Comparison of ENCODE assay signal across 8 mouse cellular contexts in the genomic region with DNA sequence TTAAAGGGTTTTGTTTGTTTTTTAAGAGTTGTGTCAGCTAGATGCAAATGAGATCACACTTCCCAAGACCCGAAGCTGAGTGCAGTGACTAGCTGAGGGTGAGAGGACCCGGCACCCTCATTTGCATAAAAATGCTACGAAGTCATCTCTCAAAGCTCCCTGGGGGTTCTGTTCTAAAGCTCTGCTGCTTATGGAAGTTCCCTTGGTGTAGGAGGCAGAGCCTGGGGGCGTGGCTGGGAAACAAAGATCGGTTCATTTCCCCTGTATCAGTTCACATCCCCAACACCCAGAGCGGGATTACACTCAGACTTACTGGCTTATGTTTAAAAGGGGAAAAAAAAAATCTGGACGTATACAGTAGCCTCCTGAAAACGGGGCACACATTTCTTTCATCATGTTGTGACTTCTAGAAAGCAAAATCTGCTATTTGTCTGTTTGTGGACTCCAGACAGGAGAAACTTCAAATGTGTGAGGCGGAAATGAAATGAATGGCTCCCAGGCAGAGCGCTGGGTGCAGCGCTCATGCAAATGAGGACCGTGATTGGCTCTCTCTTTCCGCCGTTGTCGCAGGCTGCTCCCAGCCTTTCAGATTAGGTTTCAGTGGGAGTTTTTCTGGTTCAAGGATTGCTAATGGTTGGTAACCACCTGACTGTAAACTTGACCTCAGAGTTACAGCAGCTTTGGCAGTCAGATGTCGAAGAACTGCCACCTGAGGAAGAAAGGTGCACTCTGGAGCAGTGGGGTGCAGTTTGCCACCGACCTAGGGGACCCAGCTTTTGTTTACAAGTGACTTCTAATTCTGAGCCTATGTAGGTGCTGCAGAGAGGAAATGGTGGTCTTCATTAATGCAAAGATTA.
DNase-seq lines count a peak whose midpoint lies in the region; ATAC-seq and TF ChIP-seq lines count a peak whose summit lies in the region.

No protein-coding gene starts in this region.

- H3K4me3 ChIP-seq in hindbrain, embryonic 14.5 days (replicated peaks; ENCODE audit: low read length) = peak overlapping the region; percentile 36
- H3K4me3 ChIP-seq in limb, embryonic 14.5 days (replicated peaks; ENCODE audit: low read length) = peak overlapping the region; percentile 10
- H3K4me3 ChIP-seq in midbrain, postnatal 0 days (ENCODE audit: low read depth, low read length) = peak overlapping the region; percentile 20

- WGBS in hindbrain, embryonic 14.5 days = 1% methylated on average over 17 of the region's 17 CpGs
- WGBS in limb, embryonic 14.5 days = 1% methylated on average over 17 of the region's 17 CpGs
- under 1% methylated on average over 17 of the region's 17 CpGs for WGBS in midbrain, postnatal 0 days

- no peak for TF ChIP-seq CTCF in midbrain, postnatal 0 days (IDR thresholded peaks at IDR 0.05)

- no peak for TF ChIP-seq POLR2A in limb, embryonic 14.5 days (IDR thresholded peaks at IDR 0.05; ENCODE audit: borderline replicate concordance, extremely low read depth, insufficient read depth, insufficient read length)

- DNase-seq in lung, adult 18-20 months = peak; percentile 10 to 41
- no peak for DNase-seq in lung, postnatal 14 days
- peak; percentile 87 for DNase-seq in embryo, embryonic 11 days
- peak; percentile 75 for DNase-seq in hindbrain, embryonic 14.5 days (ENCODE audit: low spot score)
- DNase-seq in limb, embryonic 14.5 days (ENCODE audit: low spot score) = peak; percentile 13
- peak; percentile 71 for DNase-seq in midbrain, postnatal 0 days (ENCODE audit: low spot score)
- DNase-seq in layer of hippocampus, postnatal 36 days = no peak
- no peak for DNase-seq in layer of hippocampus, adult 9-10 months (ENCODE audit: low spot score)

- peaks cover 8% of the 10 kb centered on the region; the same call in 1 of the 2 replicates for H3K36me3 ChIP-seq in hindbrain, embryonic 14.5 days (replicated peaks; ENCODE audit: control insufficient read depth, insufficient read depth)
- H3K36me3 ChIP-seq in limb, embryonic 14.5 days (ENCODE audit: control insufficient read depth, insufficient read depth, low read length) = peaks cover 7% of the 10 kb centered on the region; the same call in 1 of the 2 replicates
- H3K36me3 ChIP-seq in midbrain, postnatal 0 days (ENCODE audit: insufficient read depth, low read length) = no peaks in the 10 kb centered on the region

- H3K27me3 ChIP-seq in hindbrain, embryonic 14.5 days (ENCODE audit: control insufficient read depth, insufficient read depth, low read length) = no peaks in the 10 kb centered on the region
- H3K27me3 ChIP-seq in limb, embryonic 14.5 days (ENCODE audit: control insufficient read depth, insufficient read depth, low read length) = no peaks in the 10 kb centered on the region
- no peaks in the 10 kb centered on the region for H3K27me3 ChIP-seq in midbrain, postnatal 0 days (ENCODE audit: insufficient read depth, low read length)

- peak overlapping the region; percentile 75 for H3K9ac ChIP-seq in hindbrain, embryonic 14.5 days
- H3K9ac ChIP-seq in limb, embryonic 14.5 days (ENCODE audit: low read depth, low read length, severe bottlenecking) = 0 out of 2 replicates have a peak overlapping the region, but pooled peaks have one; percentile 32
- H3K9ac ChIP-seq in midbrain, postnatal 0 days (replicated peaks; ENCODE audit: low read length, poor library complexity, severe bottlenecking) = 0 out of 2 replicates have a peak overlapping the region, but pooled peaks have one; percentile 29

- H3K4me2 ChIP-seq in hindbrain, embryonic 14.5 days (replicated peaks) = peak overlapping the region; percentile 71
- H3K4me2 ChIP-seq in limb, embryonic 14.5 days (replicated peaks; ENCODE audit: low read depth, low read length, severe bottlenecking) = peak overlapping the region; percentile 47
- H3K4me2 ChIP-seq in midbrain, postnatal 0 days (ENCODE audit: low read depth, low read length, poor library complexity, severe bottlenecking) = peak overlapping the region; percentile 55

- peak overlapping the region; percentile 96 for H3K27ac ChIP-seq in hindbrain, embryonic 14.5 days
- H3K27ac ChIP-seq in limb, embryonic 14.5 days (replicated peaks; ENCODE audit: low read depth, low read length) = no peak overlapping the region
- H3K27ac ChIP-seq in midbrain, postnatal 0 days (ENCODE audit: low read depth, low read length) = no peak overlapping the region

- H3K4me1 ChIP-seq in hindbrain, embryonic 14.5 days (replicated peaks; ENCODE audit: control insufficient read depth, insufficient read depth, low read length) = peaks cover 53% of the 10 kb centered on the region
- H3K4me1 ChIP-seq in limb, embryonic 14.5 days (ENCODE audit: control insufficient read depth, insufficient read depth, low read length) = peaks cover 33% of the 10 kb centered on the region
- H3K4me1 ChIP-seq in midbrain, postnatal 0 days (ENCODE audit: insufficient read depth, low read length) = peaks cover 3% of the 10 kb centered on the region

- peak; percentile 79 for ATAC-seq in hindbrain, embryonic 14.5 days (ENCODE audit: low FRiP score)
- ATAC-seq in limb, embryonic 14.5 days (ENCODE audit: low FRiP score, low read depth) = peak; percentile 44
- peak; percentile 48 for ATAC-seq in midbrain, postnatal 0 days (ENCODE audit: low FRiP score)

- no peaks in the 10 kb centered on the region for H3K9me3 ChIP-seq in hindbrain, embryonic 14.5 days (ENCODE audit: control insufficient read depth, low read length)
- H3K9me3 ChIP-seq in limb, embryonic 14.5 days (ENCODE audit: control insufficient read depth, low read length) = no peaks in the 10 kb centered on the region
- no peaks in the 10 kb centered on the region for H3K9me3 ChIP-seq in midbrain, postnatal 0 days (ENCODE audit: low read length)

Comparison
In these comparisons a context has a peak if more than half of its experiments do, and no peak if none do; other contexts are left out.
1. DNase-seq: peak in lung, adult 18-20 months (2 of 2), embryo, embryonic 11 days (single experiment), hindbrain, embryonic 14.5 days (single experiment), limb, embryonic 14.5 days (single experiment) and midbrain, postnatal 0 days (single experiment); none in lung, postnatal 14 days (single experiment), layer of hippocampus, postnatal 36 days (0 of 2) and layer of hippocampus, adult 9-10 months (single experiment).
2. Peak in every context shown above with its lines, with median percentiles within 50 percentile points of each other: ATAC-seq, H3K4me2 ChIP-seq, H3K4me3 ChIP-seq and H3K9ac ChIP-seq.